Mouse (Mus musculus) retina, postnatal 7 days (tissue): ENCODE results near the gene Prr7.
"Not testable (repeated sequence)": the region's sequence is repeated elsewhere in the genome, so short reads cannot be mapped to it uniquely, and the experiment has no call there.

Source experiments
- DNase-seq: peaks from one replicate; pipeline ENCODE4 v3.0.0-alpha.2; 2012; ENCODE audit warnings: low read depth, low spot score

Gene Prr7

DNA sequence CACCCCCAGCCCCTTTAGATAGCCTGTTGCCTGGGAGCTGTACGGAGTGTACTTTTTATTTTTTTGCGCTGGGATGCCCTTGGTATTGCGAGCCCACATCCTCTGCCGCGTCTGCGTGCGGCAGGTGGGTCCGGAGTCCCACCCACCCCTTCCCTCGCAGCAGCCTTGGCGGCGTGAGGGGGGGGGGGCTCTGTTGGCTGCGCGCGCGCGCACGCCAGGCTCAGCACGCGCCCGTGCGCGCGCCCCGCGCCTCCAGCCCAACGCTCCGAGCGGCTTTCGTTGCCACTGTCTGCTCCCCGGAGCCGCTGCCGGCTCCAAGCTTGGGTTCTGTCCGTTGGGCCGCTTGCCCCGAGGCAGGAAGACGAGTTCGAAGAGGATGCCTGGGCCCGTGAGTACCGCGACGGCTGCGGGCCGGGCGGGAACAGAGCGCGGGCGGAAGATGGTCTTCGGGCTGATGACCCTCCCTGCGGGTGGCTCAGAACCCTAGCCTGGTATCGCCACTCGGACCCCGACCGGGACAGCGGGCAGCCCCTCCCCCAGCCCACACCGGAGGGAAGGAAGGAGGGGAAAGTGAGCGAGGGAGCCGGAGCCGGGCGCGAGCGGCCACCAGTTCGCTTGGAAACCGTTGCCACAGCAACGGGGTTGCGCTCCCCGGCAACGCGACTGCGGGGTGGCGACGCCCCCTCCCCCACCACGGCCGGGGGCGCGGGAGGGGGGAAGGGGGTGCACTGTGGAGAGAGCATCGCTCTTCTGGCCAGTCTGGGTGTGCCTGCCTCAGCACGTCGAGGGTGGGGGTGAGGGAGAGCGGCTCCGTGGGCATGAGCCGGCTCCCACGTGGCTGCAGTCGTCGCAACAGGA is at the start of gene Prr7:
Gene Prr7 (plus strand): TSS at position 241 of the 858 bp plus-strand sequence.
- no peak for DNase-seq

DNA sequence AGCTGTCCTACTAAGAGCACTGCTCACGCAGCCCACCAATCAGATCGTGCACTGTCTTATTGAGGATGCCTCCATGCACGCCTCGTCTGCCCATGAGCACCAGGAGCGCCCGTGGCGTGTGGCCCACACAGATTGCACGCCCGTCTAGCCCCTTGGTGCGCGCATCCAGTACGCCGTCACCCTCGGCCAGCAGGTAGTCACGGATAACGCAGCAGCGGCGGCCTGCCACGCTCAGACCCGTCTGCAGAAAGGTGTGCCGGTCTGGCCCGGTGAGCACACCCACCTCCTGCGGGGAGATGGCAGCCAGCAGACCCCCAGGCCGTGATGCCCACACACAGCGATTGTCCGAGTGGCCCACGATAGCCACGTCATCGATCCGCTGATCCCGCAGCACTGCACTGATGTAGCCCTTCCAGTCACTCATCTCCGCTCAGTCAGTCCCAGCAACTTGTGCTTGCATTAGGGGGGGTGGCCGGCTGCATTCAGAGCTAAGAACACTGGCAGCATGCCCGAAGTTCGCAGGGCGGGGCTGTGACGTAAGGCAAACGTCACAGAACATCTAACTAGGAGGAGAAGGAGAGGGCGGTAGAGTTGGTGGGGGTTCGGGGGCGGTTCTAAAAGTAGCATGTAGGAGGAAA is 49.2 kb upstream of the Prr7 start, which contains the start of gene Pfn3:
Gene Pfn3 (minus strand): TSS at position 490 of the 638 bp plus-strand sequence.
- DNase-seq, result peak; percentile 41

DNA sequence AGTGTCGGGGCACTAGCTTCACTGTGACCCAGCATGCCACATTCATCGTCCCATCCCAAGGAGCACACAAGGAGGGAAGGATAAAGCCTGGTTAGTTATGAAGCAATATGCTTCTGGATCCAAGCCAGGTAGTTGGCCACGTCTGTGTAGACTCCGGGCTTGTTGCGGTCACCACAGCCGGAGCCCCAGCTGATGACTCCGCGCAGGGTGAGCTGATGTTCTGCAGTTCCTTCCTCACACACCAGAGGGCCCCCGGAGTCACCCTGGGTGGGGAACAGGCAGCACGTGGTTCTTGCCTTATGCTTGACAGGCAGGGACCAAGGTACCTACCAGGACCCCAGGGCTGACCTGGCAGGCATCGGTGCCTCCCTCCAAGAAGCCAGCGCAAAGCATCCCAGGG is 46.1 kb upstream of the Prr7 start:
- DNase-seq, result peak; percentile 69

DNA sequence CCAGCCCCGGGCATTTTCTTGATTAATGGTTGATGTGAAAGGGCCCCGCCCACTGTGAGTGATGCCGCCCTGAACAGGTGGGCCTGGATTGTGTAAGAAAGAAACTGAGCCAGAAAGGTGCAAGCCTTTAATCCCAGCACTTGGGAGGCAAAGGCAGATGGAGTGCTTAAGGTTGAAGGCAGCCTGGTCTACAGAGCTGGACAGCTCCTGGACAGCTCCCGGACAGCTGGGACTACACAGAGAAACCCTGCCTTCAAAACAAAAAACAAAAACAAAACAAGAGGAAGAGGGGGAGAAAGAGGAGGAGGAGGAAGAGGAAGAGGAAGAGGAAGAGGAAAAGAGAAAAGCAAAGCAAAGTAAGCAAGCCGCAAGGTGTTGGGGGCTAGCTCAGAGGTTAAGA is 44.9 kb upstream of the Prr7 start:
- DNase-seq, result no peak

DNA sequence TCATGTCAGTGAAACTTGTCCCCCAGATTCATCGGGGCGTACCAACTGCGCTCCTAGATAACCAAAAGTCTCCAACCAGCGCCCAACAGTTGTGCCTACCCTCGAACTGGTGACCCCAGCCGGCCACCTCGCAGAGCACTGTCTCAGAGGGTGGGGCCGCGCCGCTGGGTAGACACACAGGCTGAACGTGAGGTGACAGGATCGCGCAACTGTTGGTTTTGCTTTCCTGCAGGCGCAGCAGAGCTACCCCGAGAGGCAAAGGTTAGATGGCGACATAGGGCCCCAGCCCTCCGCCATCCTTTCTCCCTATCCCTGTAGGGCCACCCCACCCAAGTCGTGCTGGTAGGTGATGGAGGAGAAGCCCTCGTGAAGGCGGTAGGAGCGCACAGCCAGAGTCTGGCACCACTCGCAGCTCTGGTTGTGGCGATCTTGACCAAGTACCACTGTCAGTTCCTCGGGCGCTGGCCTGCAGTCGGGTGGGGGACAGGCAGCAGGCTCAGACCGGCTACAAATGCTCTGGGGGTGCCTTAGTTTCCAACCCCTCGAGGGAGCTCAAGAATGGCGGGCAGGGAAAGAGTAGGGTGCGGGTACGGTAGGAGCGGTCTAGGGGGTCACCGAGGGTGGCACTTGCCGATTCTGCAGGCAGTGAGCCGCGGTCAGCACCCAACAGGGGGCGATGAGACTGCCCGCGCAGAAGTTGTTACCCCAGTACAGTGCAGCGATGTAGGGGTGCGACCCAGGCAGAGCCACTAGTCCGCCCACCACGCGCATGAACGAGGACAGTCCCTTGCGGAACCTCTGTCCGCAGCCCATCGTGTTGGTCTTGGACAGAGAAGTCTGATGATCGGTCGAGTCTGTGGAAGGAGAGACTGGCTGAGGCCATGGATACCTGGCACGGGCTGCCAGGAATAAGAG is 43.8 kb upstream of the Prr7 start:
- no peak for DNase-seq

DNA sequence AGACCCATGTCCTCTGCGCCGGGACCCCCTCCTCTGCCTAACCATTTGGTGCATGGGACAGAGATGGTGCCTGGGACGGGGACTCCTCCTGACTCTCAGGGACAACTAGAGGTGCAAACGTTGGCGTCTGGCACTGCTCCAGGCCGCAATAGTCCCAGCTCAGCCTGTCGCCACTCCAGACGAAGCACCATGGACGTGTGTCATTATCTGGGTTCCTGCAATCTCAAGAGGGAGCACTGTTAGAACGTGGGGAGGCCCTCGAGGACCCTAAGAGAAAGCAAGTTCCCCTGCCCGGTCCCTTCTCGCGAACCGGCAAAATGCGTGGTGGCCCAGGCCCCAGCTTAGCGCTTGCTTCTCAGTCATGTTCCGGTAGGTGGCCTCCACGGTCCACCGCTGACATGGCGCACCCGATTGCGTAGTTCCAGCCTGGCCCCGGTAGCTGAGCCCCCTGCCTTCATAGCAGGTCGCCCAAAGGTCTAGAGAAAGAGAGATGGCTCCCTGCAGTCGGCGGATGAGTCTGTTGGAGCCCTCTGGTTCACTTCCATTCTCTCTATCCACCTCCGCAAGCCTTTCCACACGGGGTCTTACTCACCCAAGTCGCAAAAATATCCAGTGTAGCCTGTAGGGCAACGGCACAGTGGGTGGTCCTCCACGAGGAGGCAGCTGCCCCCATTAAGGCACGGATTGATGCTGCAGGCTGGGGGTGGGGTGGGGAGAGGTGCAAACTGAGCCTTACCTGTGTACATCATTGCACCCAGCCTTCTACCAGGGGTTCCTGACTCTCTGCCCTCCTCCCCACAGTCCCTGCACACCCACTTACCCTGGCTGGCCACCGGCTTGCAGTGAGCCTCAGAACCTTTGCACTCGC is 42.9 kb upstream of the Prr7 start:
- no peak for DNase-seq

DNA sequence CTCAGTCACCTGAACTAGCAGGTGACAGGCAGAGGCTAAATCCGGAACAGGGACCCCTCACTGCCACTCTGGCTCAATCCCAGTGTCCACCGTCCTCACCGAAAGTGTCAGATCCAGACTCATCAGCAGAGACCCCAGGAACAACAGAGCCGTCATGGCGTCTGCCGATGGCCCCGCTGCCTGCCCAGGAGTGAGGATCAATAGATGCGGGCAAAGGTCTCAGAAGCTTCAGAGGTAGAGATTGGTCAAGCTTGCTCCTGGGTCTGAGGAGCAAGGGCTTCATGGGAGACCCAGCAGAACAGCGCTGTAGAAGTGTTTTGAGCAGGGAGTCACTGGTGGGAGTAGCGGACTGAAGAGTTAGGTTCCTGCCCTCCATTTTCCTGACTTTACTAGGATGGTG is 37.5 kb upstream of the Prr7 start, which contains the start of gene F12:
Gene F12 (minus strand): TSS at position 181 of the 400 bp plus-strand sequence.
- DNase-seq, result no peak

DNA sequence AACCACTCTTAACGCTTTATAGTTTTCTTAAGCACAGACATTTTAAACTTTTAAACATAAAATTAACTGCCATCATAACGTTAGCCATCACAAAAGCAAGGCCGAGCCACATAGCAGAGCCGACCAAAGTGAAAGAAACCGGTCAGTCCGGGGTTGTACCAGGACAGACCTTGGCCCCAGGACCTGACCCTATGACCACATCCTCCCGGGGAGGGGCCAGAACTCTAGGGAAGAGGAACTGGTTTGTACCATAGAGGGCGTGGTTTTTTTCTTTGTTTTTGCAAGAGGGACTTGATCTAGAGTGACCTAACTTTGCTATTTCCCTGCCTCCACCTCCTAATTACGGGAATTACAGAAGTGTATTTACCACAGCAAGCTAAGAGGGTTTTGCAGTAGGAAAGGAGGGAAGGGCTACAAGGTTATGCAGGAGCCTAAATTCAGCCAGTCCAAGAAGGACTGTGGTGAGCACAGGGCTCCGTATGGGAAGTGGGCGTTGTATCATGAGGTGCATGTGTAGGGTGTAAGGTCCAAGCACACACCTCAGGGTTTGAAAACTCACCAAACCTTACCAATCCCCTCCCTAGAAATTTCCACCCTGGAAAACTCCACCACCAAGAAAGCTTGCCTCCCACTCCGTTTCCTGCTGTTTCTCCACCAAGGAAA is 34.7 kb upstream of the Prr7 start:
- DNase-seq, result no peak

DNA sequence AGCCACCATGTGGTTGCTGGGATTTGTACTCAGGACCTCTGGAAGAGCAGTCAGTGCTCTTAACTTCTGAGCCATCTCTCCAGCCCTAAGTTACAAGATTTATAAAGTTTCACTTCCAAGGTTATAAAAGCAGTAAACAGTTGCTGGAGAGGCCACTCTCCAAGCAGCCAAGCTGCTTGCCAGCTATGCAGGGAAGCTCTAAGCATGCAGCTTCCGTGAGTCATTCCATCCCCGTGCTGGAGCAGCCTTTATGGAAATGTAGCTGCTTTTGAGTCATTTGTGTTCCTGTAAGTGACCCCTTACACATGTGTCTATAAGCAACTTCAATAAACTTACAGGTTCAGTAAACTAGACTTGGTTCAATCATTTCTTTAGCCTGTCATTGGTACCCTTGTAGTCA is 33.5 kb upstream of the Prr7 start:
- DNase-seq, result no peak

DNA sequence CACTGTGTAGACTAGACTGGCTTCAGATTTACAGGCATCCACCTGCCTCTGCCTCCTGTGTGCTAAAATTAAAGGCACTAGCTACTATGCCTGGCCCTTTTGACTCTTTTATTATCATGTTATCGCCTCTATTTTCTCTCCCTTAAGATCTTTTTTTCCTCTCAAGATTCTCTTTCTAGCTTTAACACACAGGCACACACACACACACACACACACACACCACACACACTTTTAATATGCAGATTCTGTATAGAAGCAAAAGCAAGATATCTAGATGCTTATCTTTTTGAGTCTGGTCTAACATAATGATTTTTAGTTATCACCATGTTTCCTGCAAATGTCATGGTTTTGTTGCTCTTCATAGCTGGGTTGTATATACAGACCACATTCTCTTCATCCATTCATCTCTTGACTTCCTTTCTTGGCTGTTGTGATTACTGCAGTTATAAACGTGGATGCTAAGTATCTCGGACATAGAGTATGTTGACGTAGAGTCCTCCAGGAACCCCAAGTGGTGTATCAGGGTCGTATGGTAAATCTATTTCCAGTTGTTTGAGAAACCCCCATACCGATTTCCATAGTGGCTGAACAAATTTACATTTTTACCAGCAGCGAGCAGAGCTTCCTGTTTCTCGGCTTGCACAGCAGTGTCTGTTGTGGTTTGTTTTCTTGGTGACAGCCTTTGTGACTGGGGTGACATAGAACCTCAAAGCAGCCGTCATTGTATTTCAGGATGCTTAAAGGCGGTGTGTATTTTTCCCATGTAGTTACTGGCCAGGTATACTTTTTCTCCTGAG is 32.0 kb upstream of the Prr7 start:
- DNase-seq, result no peak

DNA sequence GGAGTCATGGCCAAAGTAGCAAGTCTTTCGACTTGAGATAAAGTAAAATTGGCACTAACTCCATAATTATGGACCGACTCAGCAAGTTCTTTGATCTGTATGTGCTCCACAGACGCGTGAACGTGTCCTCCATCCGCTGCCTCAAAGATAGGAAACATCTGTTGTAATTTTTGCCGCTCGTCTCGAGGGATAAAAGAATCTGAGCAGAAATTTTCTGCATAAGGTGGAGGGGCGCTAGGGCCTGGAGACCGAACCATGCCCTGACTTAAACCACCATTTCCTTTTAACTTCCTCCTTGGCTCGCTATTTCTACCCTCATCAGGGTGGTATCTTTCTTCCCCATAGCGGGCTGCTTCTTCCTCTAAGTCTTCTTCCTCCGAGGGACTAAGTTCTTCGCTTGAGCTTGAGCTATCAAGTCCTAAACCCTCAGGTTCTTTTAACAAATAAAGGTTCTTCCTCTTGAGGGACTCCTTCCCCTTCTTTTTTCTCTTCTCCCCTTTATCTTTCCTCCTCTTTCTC is 26.9 kb upstream of the Prr7 start:
- DNase-seq, result not testable (repeated sequence)

DNA sequence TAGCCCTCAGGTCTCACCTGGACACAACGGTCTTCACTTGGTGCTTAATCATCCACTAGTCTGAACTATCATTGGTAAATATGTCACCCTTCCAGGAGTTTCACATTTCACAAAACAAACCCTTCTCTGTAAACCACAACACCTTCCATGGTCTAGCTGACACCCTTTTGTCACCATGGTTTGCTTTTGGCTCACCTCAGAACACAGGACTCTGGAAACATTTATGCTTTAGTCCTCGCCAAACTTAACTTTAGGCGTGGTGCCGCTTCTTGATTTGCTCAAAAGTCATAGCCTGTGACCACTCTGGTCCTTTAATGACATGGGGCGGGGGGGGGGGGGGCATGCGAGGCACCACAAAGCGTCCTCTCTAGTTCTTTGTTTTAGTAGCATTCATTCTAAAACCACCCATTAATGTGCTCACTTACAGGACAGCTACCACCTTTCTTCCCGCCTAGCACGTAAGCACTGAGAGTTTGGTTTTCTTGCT is 20.2 kb upstream of the Prr7 start:
- no peak for DNase-seq

DNA sequence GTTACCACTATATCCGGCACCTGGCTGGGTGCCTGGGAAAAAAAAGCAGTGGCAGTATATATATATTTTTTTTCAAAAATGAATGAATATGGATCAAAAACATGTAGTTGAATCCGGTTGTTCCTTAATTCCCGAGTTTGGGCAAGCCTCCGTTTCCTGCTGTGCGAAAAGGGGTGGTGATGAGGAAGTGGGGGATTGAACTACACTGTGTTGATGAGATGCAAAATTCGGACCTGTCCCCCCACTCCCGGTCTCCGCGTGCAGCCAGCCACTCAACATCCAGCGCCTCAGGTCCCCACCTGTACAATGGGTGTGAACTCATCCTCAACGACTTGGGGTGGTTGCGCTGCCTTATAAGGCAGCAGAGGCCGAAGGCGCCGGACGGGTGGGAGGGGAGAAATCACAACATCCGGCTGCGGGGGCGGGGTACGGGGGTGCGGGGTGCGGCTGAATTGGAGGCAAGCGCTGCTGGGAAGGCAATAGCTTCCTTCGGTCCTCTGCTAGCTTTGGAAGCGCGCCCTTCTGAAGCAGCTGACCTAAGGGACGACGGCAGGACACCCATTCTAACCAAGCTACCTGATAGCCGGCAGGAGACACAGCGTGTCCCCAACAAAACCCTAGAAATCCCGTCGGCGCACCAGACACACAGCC is 19.7 kb upstream of the Prr7 start:
- no peak for DNase-seq

DNA sequence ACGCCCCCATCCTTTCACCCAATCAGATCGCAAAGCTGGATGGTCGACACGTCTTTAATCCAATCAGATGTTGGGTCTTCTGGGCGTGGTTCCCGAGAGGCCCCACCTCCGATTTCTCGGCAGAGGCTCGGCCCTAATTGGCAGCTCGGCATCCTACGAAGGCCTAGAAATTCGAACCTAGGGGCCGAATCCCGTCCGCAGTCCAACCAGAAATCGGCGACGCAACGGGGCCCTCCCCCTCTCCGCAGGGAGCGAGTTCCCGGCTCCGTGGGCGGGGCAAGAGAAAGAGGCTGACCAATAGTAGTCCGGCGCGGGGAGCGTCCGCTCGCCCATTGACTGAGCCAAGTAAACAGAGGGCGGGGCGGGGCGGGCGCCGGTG is 19.1 kb upstream of the Prr7 start, which contains the start of gene Grk6:
Gene Grk6 (plus strand): TSS at position 136 of the 379 bp plus-strand sequence.
- peak; percentile 98 for DNase-seq

DNA sequence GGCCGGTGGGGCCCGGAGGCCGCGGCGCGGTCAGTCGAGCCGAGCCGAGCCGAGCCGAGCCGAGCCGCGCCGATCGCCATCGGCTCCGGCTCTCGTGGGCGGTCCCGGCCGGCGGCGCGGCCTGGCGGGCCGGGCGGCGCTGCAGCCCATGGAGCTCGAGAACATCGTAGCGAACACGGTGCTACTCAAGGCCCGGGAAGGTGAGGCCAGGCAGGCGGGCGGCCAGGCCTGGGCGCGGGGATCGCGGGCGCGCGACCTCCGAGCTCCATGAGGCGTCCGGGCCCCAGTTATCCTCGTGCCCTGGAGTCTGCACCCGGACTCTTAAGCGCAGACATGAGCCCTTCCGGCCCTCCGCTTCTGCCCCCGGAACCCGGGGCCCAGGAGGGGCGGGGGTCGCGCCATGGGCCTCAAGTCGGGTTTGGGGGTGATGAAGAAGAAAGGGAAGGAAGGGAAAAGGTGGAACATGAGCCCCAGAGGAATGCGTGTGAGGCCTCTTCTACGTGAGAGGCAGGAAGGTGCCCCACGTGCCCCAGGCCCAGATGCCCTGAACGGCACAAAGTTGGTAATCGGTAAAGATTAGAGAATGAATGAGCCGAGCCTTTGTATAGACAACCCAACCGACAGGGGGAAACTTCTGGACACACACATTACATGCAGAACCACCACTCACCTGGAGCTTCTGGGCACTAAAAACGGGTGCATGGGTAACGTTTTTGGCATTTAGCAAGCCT is 18.5 kb upstream of the Prr7 start:
- DNase-seq, result no peak

DNA sequence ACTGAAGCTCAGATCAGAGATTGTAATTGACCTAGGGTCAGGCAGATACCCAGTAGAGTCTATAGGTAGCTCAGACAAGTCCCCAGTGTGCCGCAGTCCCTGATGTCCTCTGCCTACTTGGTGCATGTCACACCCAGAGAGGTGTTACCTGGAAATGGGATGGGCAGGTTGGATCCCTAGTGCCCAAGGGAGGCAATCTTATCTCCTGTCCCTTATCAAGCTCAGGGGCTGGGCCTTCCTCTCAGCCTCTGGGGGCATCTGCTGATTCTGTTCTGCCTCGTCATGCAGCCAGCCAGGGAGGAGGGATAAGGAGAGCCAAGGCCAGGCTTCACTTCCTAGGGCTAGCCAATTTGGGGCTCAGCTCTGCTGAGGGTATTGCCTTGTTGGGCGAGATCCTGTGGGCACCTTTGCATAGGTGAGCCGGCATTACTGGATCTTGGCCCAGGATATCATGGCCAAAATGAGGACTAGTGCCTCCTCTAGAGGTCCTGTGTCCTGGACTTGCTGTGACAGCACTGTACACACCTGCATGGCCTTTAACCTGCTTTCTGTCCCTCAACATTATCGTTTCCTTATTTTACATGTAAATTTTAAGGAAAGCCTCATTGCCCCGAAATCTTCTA is 17.5 kb upstream of the Prr7 start:
- no peak for DNase-seq

DNA sequence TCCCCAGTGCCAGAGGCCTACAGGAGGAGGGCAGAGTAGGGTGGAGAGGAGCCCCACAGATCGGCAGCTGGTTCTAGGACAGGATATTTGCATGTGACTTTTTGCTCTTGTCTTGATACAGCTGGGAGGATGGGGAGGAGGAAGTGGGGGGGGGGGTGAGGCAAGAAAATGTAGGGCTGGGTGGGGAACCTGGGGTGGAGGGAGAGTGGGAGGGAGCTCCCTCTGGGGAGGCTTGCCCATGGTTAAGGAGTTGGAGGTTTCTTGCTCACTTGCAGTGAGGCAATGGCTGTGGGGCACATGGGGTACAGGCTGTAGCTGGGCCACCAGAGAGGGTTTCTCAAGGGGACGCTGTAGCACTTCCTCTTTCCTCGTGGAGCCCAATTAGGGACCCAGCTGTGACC is 16.5 kb upstream of the Prr7 start:
- DNase-seq, result no peak
